Mouse (Mus musculus): Measurements from ENCODE around the gene Rsrc1.
"Not testable (repeated sequence)": the region's sequence is repeated elsewhere in the genome, so short reads cannot be mapped to it uniquely, and the experiment has no call there.

The Rsrc1 gene

DNA sequence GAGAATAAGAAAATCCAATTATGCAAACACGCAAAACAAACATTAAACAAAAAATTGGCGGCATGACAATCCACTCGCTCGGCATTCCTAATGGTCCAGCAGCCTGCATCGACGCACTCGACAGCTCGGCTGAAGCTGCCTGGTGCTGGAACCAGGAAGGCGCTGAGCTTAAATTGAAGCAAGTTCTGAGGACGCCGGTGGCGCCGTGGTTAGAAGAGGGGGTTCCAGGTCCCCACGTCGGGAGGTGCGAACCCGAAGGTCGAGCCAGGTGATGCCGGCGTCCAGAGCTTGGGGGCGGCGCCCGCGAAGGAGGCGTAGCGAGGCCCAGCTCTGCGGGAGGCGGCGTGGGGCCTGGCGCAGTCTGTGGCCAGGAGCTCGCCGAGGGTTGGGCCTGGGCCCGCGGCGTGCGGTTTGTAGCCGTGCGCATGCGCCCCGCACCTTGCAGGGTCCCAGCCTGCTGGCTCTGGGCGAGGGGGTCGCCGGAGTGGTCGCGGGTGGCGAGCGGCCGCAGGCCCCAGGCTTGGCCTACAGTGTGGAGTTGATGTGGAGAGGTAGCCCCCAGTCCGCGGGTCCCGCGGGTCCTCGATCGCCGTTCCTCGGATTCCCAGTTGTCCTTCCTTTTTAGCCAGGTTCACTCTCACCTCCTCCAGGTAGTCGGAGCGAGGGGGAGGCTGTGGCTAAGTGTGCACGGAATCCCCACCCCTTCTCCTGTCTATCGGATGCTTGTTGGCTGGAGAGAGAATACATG lies 4.5 kb downstream of the Rsrc1 start:
- DNase-seq (ENCODE audit: low spot score in 2 of 2) = peak; percentile 80 to 85

GRCm38 (mm10) chr3:66986287-66986560 lies 5.0 kb downstream of the Rsrc1 start:
- DNase-seq (ENCODE audit: low spot score in 2 of 2) = no peak

- DNase-seq (ENCODE audit: low spot score in 2 of 2) = no peak
These were observed 15.6 kb downstream of the Rsrc1 start for GRCm38 (mm10) chr3:66996820-66997219.

DNA sequence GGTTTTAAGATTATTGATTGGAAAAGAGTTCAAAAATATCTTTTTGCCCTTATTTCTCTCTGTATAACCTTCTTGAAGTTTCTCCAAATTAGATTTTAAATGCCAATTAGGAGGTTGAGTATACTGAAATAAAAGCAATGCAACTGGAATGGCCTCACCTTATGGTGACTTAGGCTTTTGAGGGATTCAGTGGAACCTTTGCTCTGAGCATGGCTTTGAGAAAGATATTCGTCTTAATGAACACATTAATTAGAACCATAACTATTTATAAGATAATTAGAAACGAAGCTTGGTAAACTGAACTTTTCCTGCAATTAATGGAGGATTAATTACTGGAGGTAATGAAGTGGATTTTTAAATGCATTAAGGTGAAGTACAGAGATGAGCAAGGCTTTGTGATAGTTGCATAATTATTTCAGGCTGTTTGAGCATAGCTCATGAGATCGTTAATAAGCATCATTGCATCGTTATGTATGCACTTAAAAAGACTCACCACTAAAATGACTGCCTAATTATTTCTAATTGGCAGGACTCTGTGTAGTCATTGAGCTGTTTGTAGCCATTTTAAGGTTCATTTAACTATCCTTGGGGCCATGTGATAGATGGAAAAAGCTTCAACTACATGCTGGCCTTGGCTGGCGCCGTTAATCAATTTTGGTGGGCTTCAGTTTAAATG lies 55.3 kb downstream of the Rsrc1 start:
- DNase-seq (ENCODE audit: low spot score in 2 of 2) = no peak

DNA sequence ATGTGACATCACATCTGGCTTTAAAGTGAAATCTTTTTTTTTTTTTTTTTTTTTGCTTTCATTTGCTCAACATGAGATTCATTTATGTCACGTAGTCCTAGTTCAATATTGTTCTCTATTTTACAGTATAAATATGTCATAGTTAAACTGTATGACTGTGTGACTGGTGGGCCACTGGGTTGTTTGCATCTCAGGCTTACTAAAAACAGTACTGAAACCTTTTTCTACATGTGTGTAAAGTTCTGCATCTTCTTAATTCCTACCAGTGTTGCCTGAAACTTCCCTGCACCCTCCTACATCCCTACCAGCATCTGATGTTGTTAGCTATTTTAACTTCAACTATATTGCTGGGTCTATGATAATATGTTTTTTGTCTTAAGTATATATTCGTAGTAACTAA lies 78.6 kb downstream of the Rsrc1 start:
- no peak for DNase-seq (ENCODE audit: low spot score in 2 of 2)

DNA sequence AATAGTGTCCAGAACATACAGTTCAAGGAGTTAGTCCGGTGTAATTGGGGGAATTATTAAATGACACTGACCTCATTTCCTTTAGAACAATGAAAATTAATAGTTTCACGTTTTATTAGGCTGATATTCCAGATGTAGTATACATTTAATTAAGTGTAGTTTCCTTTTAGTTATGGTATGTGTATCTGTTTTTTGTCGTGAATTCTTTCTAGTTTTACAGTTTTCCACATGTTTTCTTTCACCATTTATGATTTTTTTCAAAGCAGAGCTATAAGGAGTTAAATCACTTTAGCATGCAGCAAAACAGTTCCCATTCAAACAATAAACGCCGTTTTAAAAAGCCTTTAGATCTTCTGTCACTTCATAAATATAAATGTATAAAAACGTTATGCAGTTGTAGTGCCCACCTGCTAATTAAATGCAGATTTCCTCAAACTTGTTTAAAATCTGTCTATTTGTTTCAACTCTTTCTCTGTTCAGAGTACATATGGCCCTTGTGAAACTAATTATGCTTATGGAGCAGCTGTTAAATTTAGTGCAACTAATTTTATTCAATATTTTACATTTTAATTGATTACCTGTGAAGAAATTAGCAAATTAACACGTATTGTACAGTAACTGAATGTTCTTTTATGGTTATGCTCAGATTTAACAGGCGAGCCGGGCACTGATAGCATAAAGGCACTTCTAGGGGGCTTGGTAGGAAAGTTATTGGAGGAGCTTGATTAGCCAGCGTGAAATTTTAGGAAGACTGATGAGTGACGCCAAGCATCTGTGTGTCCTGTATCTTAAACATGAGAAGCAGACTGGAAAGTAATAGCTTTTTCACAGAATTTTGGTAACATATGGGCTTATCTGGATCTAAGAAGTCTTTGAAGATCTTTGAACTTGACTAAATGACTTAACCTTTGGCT lies 89.6 kb downstream of the Rsrc1 start:
- no peak for DNase-seq (ENCODE audit: low spot score in 2 of 2)

GRCm38 (mm10) chr3:67073653-67074052 lies 92.5 kb downstream of the Rsrc1 start:
- not testable (repeated sequence) for DNase-seq (ENCODE audit: low spot score in 2 of 2)

DNA sequence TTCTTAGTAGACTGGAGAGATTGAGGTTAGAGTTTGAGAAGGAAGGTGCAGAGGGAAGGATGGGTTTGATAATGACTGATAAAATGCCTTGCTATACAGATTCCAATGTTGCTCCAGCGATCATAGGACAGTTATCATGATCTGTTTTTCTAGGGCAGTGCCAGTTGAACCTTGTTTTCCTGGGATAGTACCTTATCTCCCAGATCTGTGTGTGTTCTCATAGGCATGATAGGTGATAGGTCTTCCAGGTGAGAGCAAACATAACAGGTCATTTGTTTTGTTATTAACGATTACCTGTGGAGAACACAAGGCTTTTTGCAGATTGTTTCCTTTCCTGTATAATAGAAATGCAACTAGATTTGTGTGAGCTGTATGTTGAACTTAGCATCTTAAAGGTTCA lies 94.3 kb downstream of the Rsrc1 start:
- DNase-seq (ENCODE audit: low spot score in 2 of 2) = no peak

DNA sequence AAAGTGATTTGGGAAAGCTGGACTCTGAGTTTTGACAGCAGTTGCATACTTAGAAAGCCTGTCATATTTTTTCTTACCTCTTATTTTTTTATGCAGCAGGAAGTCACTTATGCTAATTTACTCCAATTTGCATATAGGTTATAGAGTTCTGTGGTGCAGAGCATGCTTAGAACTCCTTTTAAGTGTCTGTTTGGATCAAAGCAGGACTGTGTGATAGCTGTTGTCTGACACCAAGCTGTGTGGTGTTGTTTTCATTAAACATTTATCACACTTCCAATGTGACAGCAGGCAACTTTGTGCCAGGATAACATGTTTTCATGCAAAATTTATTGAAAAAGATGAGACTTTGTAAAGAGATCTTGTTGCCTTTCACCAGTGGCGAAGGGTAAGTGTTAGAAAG lies 103.6 kb downstream of the Rsrc1 start:
- no peak for DNase-seq (ENCODE audit: low spot score in 2 of 2)

DNA sequence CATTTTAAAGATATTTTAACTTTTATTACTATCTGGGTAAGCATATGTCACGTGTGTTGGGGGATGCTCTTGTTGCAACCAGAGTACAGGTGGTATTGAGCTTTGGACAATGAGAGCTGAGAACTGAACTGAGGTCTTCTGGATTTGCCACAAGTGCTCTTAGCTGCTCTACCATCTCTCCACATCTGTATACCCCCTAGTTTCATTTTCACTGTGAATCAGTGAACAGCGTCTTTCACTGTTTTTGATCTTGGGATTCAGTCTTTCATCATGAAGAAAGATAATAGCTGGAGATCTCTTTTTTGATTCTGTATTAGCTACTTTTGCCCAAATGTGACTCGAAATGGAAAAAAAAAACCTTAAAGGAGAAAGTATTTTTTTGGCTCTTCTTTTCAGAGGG lies 127.2 kb downstream of the Rsrc1 start:
- no peak for DNase-seq (ENCODE audit: low spot score in 2 of 2)

GRCm38 (mm10) chr3:67116317-67116716 lies 135.1 kb downstream of the Rsrc1 start:
- no peak for DNase-seq (ENCODE audit: low spot score in 2 of 2)

DNA sequence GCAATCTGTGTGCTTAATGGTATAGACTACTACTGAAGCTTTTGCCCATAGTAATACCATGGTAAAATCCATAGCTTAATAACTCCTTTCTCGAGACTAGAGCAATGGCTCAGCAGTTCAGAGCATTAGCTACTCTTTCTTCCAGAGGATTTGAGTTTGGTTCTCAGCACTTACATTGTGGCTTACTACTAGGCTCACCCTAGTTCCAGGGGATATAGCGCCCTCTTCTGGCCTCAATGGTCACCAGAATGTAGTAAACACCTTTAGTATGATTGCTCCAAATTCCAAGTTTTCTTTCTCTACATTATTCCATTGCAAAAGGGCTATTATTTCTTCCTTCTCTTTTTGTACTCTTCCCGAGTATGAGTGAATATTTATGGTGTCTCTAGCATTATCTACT lies 151.3 kb downstream of the Rsrc1 start:
- DNase-seq (ENCODE audit: low spot score in 2 of 2) = no peak

DNA sequence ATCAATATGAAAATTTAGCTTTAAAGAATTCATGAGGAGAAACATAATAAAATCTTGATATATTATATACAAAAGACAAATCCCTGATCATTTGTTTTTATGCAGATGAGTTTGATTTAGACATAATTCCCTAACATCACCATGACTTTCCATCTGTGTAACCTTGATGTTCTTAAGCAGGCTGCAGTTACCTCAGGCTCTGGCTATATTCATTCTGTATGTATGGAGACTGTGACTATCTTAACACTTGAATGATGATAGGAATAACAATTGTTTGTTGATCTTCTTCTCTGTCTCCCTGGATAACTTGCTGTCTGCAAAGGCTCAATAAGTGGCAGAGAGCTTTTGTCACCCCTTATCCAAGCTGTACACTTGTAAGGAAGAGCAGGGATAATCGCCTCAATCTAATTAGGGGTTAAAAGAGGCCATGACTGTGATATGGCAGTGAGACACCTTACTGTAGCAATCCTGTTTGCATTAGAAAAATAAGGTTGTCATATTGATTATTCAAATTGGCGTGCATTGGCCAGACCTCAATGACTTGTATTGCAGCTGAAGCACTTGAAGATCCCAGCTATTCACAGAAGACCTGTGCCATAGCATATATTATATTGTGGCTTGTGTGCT lies 154.7 kb downstream of the Rsrc1 start:
- no peak for DNase-seq (ENCODE audit: low spot score in 2 of 2)

GRCm38 (mm10) chr3:67144952-67145351 lies 163.8 kb downstream of the Rsrc1 start:
- DNase-seq (ENCODE audit: low spot score in 2 of 2) = no peak

- DNase-seq (ENCODE audit: low spot score in 2 of 2) = no peak
These were observed 165.1 kb downstream of the Rsrc1 start for GRCm38 (mm10) chr3:67146280-67146679.

DNA sequence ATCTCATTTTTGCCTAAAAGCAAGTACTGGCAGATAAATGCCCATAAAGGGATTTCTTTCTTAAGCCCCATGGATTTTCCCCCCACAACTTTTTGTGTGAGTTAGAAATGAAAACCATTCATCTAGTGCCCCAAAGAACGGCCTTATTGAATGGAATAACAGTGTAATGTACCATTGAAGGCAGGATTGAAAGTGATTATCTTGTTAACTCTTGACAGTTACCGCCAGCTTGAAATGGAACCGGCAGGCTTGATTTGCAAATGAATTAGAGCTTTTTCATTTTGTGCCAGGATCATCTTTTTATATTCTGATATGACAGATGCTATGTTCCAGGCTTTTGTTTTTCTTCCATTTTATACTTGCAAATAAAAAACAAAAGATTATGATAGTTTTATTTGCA lies 166.1 kb downstream of the Rsrc1 start:
- DNase-seq (ENCODE audit: low spot score in 2 of 2) = no peak

GRCm38 (mm10) chr3:67197179-67197578 lies 216.0 kb downstream of the Rsrc1 start:
- DNase-seq (ENCODE audit: low spot score in 2 of 2) = no peak

- DNase-seq (ENCODE audit: low spot score in 2 of 2) = no peak
These were observed 231.9 kb downstream of the Rsrc1 start for GRCm38 (mm10) chr3:67213047-67213457.

- no peak for DNase-seq (ENCODE audit: low spot score in 2 of 2)
These were observed 251.5 kb downstream of the Rsrc1 start for GRCm38 (mm10) chr3:67232617-67233241.

DNA sequence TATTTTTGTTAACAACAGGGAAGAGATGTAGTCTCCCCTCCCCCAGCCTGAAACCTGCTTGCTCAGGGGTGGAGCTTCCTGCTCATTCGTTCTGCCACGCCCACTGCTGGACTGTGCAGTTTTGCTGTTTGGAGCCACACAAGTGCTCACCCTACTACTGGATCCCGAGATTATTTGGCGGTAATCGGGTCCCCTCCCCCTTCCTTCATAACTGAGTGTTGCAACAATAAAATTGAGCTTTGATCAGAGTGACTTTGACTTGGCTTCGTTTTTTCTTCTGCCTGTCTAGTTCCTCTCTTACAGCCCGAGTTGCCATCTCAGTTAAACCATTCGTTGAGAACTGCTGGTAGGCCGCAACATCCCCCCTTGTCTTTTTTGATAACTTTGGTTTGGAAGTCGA lies 261.3 kb downstream of the Rsrc1 start:
- DNase-seq (ENCODE audit: low spot score in 2 of 2) = not testable (repeated sequence)

DNA sequence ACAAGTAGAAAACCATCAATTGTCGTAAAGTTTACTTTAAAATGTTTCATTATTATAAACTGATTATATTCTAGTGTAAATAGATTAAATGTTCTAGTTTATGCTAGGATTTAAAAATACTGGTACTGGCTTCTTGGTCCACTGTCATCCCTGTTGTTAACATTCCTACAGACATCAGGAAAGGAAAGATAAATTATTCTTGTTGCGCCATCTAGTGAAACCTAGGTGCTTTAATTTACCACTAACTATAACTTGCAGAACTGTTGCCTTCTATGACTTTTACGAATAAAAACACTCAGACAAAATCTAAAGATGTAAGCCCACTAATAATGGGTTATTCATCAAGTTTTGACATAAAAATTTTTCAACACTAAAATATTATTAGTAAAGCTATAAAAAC lies 286.3 kb downstream of the Rsrc1 start:
- DNase-seq (ENCODE audit: low spot score in 2 of 2) = no peak

DNA sequence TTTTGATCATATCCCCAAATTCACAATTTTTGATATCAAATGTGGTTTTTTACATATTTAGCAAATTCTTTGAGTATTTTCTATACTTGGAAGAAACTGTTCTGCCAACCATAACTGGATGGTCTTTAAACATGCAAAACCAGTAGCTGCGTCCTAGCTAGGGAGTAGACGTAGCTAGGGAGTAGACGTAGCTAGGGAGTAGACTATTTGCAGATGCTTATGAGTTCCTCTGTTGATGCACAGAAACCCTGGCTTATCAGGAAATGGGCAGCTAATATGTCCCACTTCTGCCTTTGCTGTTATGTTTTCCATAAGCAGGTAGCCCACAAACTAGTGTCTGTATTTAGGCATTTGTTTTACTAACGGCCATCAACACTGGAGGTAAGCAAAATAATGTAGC lies 298.6 kb downstream of the Rsrc1 start:
- DNase-seq (ENCODE audit: low spot score in 2 of 2) = no peak
